Mouse (Mus musculus) kidney, adult 9 months (tissue): Measurements from ENCODE around the gene Slc2a13.
A peak's percentile ranks its signal among the peaks of the same experiment; 100 is the strongest.

ENCODE experiments used
- DNase-seq: peaks from one replicate; pipeline ENCODE4 v3.0.0; 2022

Gene Slc2a13

GRCm38 (mm10) chr15:91260578-91260977 is 312.5 kb downstream of the Slc2a13 start:
- no peak for DNase-seq

- DNase-seq: peak; percentile 62
Observed at GRCm38 (mm10) chr15:91257140-91257539, 315.9 kb downstream of the Slc2a13 start.

- DNase-seq: no peak
Observed at GRCm38 (mm10) chr15:91255308-91255707, 317.8 kb downstream of the Slc2a13 start.

- DNase-seq: no peak
Observed at GRCm38 (mm10) chr15:91252956-91253355, 320.1 kb downstream of the Slc2a13 start.

- DNase-seq: no peak
Observed at GRCm38 (mm10) chr15:91251544-91252408, 321.3 kb downstream of the Slc2a13 start.

- DNase-seq: no peak
Observed at GRCm38 (mm10) chr15:91250815-91251214, 322.2 kb downstream of the Slc2a13 start.

- no peak for DNase-seq
Observed at GRCm38 (mm10) chr15:91240683-91241335, 332.3 kb downstream of the Slc2a13 start.

GRCm38 (mm10) chr15:91237294-91237693 is 335.8 kb downstream of the Slc2a13 start:
- DNase-seq: no peak
